Mouse (Mus musculus) spleen, adult 2 months (tissue): ENCODE measurements at regions not wholly inside any gene's neighbourhood (a gene's known extent, or its start where the extent isn't known, plus 50 kb on each side); places are given as distances from the start of the nearest gene placed in this dataset.

ENCODE experiments used
- DNase-seq, 2 experiments: peaks; one replicate each; pipeline versions ENCODE4 v3.0.0 to v3.0.0-alpha.2; 2012 to 2021; ENCODE audit warnings: low spot score in 2 of 2, low read depth in 1 of 2
- H3K27ac ChIP-seq: fragments of 200-500 bp; 2 replicates; pipeline ENCODE4 v1.5.1; 2012; ENCODE audit warnings: low read length, inconsistent platforms; ENCODE audit not compliant: insufficient read depth
- H3K27me3 ChIP-seq: fragments of 200-500 bp; 2 replicates; pipeline ENCODE4 v1.6.1; 2012; ENCODE audit warnings: mild to moderate bottlenecking, moderate library complexity, low read length, inconsistent platforms; ENCODE audit not compliant: control insufficient read depth, insufficient read depth
- H3K36me3 ChIP-seq: fragments of 200-500 bp; 2 replicates; pipeline ENCODE4 v1.6.1; 2012; ENCODE audit warnings: mild to moderate bottlenecking, low read length, inconsistent platforms; ENCODE audit not compliant: control insufficient read depth, insufficient read depth
- H3K4me1 ChIP-seq: fragments of 200-500 bp; 2 replicates; pipeline ENCODE4 v1.6.1; 2011; ENCODE audit warnings: inconsistent platforms; ENCODE audit not compliant: control insufficient read depth, insufficient read depth, insufficient read length
- H3K4me3 ChIP-seq: fragments of 200-500 bp; 2 replicates; pipeline ENCODE4 v1.5.1; 2011; ENCODE audit warnings: mild to moderate bottlenecking, inconsistent platforms; ENCODE audit not compliant: insufficient read depth, insufficient read length; ENCODE audit errors: extremely low read depth
- CTCF ChIP-seq: fragments of 200-500 bp; IDR thresholded peaks from 2 replicates; pipeline ENCODE4 v1.5.1; 2011; ENCODE audit warnings: mild to moderate bottlenecking, inconsistent platforms; ENCODE audit not compliant: insufficient read depth, insufficient read length, insufficient replicate concordance; ENCODE audit errors: extremely low read depth
- POLR2A ChIP-seq: fragments of 200-500 bp; IDR thresholded peaks from 2 replicates; pipeline ENCODE4 v1.6.1; 2011; ENCODE audit warnings: low read depth, low read length, inconsistent platforms
- WGBS: fragments of 180-500 bp; shearing (Covaris S2); methylation state at CpG from one replicate; pipeline ENCODE4 v1.1.7; 2018; 5-methylcytosine and 5-hydroxymethylcytosine counted together

- no peak for TF ChIP-seq POLR2A
- TF ChIP-seq CTCF: no peak
- H3K36me3 ChIP-seq: no peaks in the 10 kb centered on the region
- H3K27ac ChIP-seq: no peak overlapping the region
- WGBS: 91% methylated on average over 8 of the region's 8 CpGs
- DNase-seq: no peak
- H3K4me1 ChIP-seq: no peaks in the 10 kb centered on the region
- no peaks in the 10 kb centered on the region for H3K27me3 ChIP-seq
- no peak overlapping the region for H3K4me3 ChIP-seq
These were observed 51.1 kb upstream of the Klf9 start for GRCm38 (mm10) chr19:23089761-23090514.
